Mouse (Mus musculus) myocyte (in vitro differentiated cells): ENCODE measurements around the gene Fth1.

ENCODE experiments used
- E2F4 ChIP-seq: IDR thresholded peaks from one replicate; pipeline ENCODE4 v1.6.1; 2011; ENCODE audit warnings: mild to moderate bottlenecking, control low read depth, moderate library complexity; ENCODE audit not compliant: insufficient read depth
- MAX ChIP-seq: IDR thresholded peaks from one replicate; pipeline ENCODE4 v1.6.1; 2011; ENCODE audit warnings: low read depth, mild to moderate bottlenecking, control low read depth
- POLR2A ChIP-seq: IDR thresholded peaks from one replicate; pipeline ENCODE4 v1.6.1; 2011; ENCODE audit warnings: low read depth, mild to moderate bottlenecking, control low read depth, moderate library complexity; ENCODE audit not compliant: insufficient read length
- TCF12 ChIP-seq: IDR thresholded peaks from one replicate; pipeline ENCODE4 v1.6.1; 2011; ENCODE audit warnings: mild to moderate bottlenecking, control low read depth; ENCODE audit not compliant: poor library complexity, insufficient read depth, severe bottlenecking
- USF1 ChIP-seq: IDR thresholded peaks from one replicate; pipeline ENCODE4 v1.6.1; 2011; ENCODE audit warnings: low read depth, mild to moderate bottlenecking, control low read depth, moderate library complexity

DNA sequence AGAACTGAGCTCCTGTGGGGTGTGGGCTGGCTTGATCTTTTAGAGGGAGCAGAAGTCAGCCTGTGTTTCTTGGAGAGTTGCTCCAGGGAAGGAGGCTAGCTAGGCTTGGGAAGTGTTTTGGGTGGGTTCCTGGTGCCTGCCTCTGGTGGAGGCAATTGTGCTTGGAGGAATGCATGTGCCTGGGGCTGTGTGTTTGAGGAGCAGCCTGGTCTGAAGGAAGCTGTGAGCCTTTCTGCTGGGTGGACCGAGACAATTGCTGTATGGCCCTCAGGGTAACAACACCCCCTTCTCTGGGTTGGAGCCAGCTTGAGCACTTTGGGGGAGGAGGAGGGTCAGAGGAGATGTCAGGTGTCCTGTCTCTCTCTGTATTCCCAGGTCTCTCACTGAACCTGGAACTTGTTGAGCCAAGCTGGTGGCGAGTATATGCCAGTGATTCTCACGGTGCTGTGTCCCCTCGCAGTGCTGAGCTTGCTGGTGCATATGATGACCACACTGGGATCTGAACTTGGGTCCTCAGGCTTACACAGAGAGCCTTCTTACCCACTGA lies 38.9 kb downstream of the Fth1 start:
- TF ChIP-seq POLR2A (no peak), TCF12 (no peak), MAX (no peak), USF1 (no peak), E2F4 (no peak)
